Mouse (Mus musculus): ENCODE measurements around the gene E130311K13Rik. TPM values are rescaled to one million over a fixed set of nuclear protein-coding genes. Genes with fewer than 3 reads are reported as not detected.
A peak's percentile ranks its signal among the peaks of the same experiment; 100 is the strongest.

Gene E130311K13Rik
- polyA plus RNA-seq (2014; fragmentation: Nextera tagmentation; extraction: Ambion mirVana), result 5.6 TPM in 2 replicates

- Histone ChIP-seq H3K27me3 (ENCODE audit: control insufficient read depth, insufficient read depth, low read length) (no peaks in the 10 kb centered on the region), H3K4me3 (replicated peaks; ENCODE audit: low read depth, low read length) (peak within 1 kb of the TSS; percentile 69), H3K9ac (replicated peaks; ENCODE audit: low read length) (peak within 1 kb of the TSS; percentile 93), H3K9me3 (ENCODE audit: control insufficient read depth, low read length) (no peaks in the 10 kb centered on the region), H3K4me2 (ENCODE audit: low read length) (peak within 1 kb of the TSS; percentile 74), H3K27ac (replicated peaks; ENCODE audit: low read depth, low read length) (peak within 1 kb of the TSS; percentile 83), H3K36me3 (ENCODE audit: control insufficient read depth, insufficient read depth, low read length) (no peaks in the 10 kb centered on the region), H3K4me1 (ENCODE audit: control insufficient read depth, insufficient read depth, low read length) (no peaks in the 10 kb centered on the region)
- ATAC-seq (ENCODE audit: low FRiP score, low TSS enrichment) (peak; percentile 96), DNase-seq (peak; percentile 96)
- 4% methylated on average over 47 of the region's 48 CpGs for WGBS
Measured at GRCm38 (mm10) chr3:63928878-63929859, at the start of gene E130311K13Rik. Gene E130311K13Rik, minus strand, starts transcription at chr3:63929472.

DNA sequence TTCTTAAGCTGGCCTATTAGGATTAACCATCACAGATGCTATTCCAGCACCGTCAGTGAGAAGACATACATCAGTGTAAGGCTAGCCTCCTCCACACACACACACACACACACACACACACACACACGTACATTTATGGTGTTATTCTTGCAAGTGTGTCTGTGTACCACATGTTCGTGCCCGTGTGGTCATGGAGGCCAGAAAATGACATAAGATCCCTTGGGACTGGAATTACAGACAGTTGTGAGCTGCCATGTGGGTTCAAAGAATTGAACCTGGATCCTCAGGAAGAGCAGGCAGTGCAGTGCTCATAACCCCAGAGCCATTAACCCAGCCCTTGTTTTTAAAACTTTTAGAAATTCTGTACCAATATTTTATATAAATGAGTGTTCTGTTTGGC is 48.6 kb upstream of the E130311K13Rik start:
- WGBS, result 71% methylated on average over 4 of the region's 4 CpGs
- Histone ChIP-seq H3K27ac (replicated peaks; ENCODE audit: low read depth, low read length) (no peak overlapping the region), H3K9me3 (ENCODE audit: control insufficient read depth, low read length) (no peaks in the 10 kb centered on the region), H3K9ac (replicated peaks; ENCODE audit: low read length) (no peak overlapping the region), H3K4me3 (replicated peaks; ENCODE audit: low read depth, low read length) (no peak overlapping the region), H3K4me2 (ENCODE audit: low read length) (peak overlapping the region; percentile 84), H3K4me1 (ENCODE audit: control insufficient read depth, insufficient read depth, low read length) (peaks cover 19% of the 10 kb centered on the region), H3K27me3 (ENCODE audit: control insufficient read depth, insufficient read depth, low read length) (no peaks in the 10 kb centered on the region), H3K36me3 (ENCODE audit: control insufficient read depth, insufficient read depth, low read length) (peaks cover 15% of the 10 kb centered on the region; the same call in 1 of the 2 replicates)
- ATAC-seq (ENCODE audit: low FRiP score, low TSS enrichment) (no peak), DNase-seq (no peak)

- H3K4me3 ChIP-seq (replicated peaks; ENCODE audit: low read depth, low read length), result peak within 1 kb of the TSS; percentile 93
- under 1% methylated on average over 67 of the region's 67 CpGs for WGBS
- DNase-seq, result peak; percentile 96
- peak; percentile 99 for ATAC-seq (ENCODE audit: low FRiP score, low TSS enrichment)
- no peaks in the 10 kb centered on the region for H3K9me3 ChIP-seq (ENCODE audit: control insufficient read depth, low read length)
- H3K36me3 ChIP-seq (ENCODE audit: control insufficient read depth, insufficient read depth, low read length), result peaks cover 8% of the 10 kb centered on the region; the same call in 1 of the 2 replicates
- peaks cover 19% of the 10 kb centered on the region for H3K4me1 ChIP-seq (ENCODE audit: control insufficient read depth, insufficient read depth, low read length)
- H3K27me3 ChIP-seq (ENCODE audit: control insufficient read depth, insufficient read depth, low read length), result no peaks in the 10 kb centered on the region
- H3K9ac ChIP-seq (replicated peaks; ENCODE audit: low read length), result peak within 1 kb of the TSS; percentile 90
- H3K27ac ChIP-seq (replicated peaks; ENCODE audit: low read depth, low read length), result peak within 1 kb of the TSS; percentile 89
- H3K4me2 ChIP-seq (ENCODE audit: low read length), result peak within 1 kb of the TSS; percentile 84
Measured at GRCm38 (mm10) chr3:63975955-63976908, 47.0 kb upstream of the E130311K13Rik start, which contains the start of gene Gmps. Gene Gmps, plus strand, starts transcription at chr3:63976106.

DNA sequence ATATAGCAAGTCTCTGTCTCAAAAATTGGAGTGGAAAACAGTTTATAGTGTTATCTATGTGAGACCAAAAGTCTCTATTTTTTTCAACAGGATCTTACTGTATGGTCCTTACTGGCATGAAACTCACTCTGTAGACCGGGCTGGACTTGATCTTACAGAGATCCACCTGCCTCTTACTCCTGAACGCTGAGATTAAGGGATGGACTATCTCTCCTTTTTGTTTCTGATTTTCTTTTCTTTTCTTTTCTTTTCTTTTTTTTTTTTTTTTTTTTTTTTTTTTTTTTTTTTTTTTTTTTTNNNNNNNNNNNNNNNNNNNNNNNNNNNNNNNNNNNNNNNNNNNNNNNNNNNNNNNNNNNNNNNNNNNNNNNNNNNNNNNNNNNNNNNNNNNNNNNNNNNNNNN is 36.7 kb upstream of the E130311K13Rik start:
- Histone ChIP-seq H3K9ac (replicated peaks; ENCODE audit: low read length) (no peak overlapping the region), H3K9me3 (ENCODE audit: control insufficient read depth, low read length) (no peaks in the 10 kb centered on the region), H3K4me3 (replicated peaks; ENCODE audit: low read depth, low read length) (no peak overlapping the region), H3K27ac (replicated peaks; ENCODE audit: low read depth, low read length) (no peak overlapping the region), H3K4me2 (ENCODE audit: low read length) (no peak overlapping the region), H3K27me3 (ENCODE audit: control insufficient read depth, insufficient read depth, low read length) (no peaks in the 10 kb centered on the region; the same call in none of the 2 replicates), H3K4me1 (ENCODE audit: control insufficient read depth, insufficient read depth, low read length) (peaks cover 25% of the 10 kb centered on the region), H3K36me3 (ENCODE audit: control insufficient read depth, insufficient read depth, low read length) (no peaks in the 10 kb centered on the region)
- WGBS, result 86% methylated on average over 2 of the region's 2 CpGs
- no peak for DNase-seq
- ATAC-seq (ENCODE audit: low FRiP score, low TSS enrichment), result no peak

- Histone ChIP-seq H3K4me1 (ENCODE audit: control insufficient read depth, insufficient read depth, low read length) (peaks cover 28% of the 10 kb centered on the region), H3K9me3 (ENCODE audit: control insufficient read depth, low read length) (no peaks in the 10 kb centered on the region), H3K27ac (replicated peaks; ENCODE audit: low read depth, low read length) (peak overlapping the region; percentile 57), H3K4me2 (ENCODE audit: low read length) (peak overlapping the region; percentile 86), H3K27me3 (ENCODE audit: control insufficient read depth, insufficient read depth, low read length) (no peaks in the 10 kb centered on the region; the same call in none of the 2 replicates), H3K9ac (replicated peaks; ENCODE audit: low read length) (no peak overlapping the region), H3K4me3 (replicated peaks; ENCODE audit: low read depth, low read length) (peak overlapping the region; percentile 90), H3K36me3 (ENCODE audit: control insufficient read depth, insufficient read depth, low read length) (no peaks in the 10 kb centered on the region)
- no peak for ATAC-seq (ENCODE audit: low FRiP score, low TSS enrichment)
- no peak for DNase-seq
- 79% methylated on average over 6 of the region's 6 CpGs for WGBS
Measured at GRCm38 (mm10) chr3:63964922-63965249, 35.6 kb upstream of the E130311K13Rik start.

DNA sequence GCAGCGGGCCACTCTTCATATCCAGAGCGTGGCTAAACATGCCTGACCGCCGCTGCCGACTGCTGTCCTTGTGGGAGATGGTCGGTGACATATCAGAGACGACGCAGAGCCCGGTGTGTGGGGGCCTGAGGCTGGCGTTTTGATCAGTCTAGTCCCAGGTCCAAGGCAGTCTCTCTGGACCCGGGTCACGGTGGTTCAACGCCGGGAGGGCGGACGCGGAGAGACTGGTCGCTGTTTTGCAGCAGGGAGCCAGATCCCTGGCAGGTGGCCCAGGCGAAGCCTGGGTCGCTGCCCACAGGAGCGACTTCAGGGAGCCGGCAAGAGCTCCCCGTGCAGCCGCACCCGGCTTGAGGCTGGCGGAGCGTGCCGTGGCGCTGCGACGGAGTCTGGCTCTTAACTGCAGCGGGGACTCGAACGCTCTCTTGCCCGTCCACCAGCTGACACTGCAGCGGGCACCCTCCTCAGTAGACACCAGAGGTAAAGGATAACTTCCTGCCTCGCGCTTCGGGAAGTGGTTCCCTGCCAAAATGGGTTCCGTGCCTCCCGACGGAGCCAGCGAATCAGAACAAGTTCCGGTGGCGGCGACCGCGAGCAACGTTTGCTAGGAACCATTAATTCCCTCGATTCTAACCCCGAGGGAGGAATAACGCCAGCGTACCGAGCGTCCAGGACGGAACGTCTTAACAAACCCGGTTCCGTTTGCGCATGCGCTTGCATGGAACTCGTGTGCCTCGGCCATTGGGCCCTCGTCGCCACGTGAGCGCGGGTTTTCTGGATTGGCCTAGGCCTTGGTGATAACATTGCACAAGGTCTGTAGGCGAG is 35.0 kb upstream of the E130311K13Rik start, which contains the start of gene Slc33a1:
Gene Slc33a1, minus strand, starts transcription at position 669 of the 822 bp plus-strand sequence.
- ATAC-seq (ENCODE audit: low FRiP score, low TSS enrichment) (peak; percentile 97), DNase-seq (peak; percentile 100)
- H3K4me1 ChIP-seq (ENCODE audit: control insufficient read depth, insufficient read depth, low read length), result peaks cover 28% of the 10 kb centered on the region
- H3K27me3 ChIP-seq (ENCODE audit: control insufficient read depth, insufficient read depth, low read length), result no peaks in the 10 kb centered on the region; the same call in none of the 2 replicates
- H3K27ac ChIP-seq (replicated peaks; ENCODE audit: low read depth, low read length), result peak within 1 kb of the TSS; percentile 86
- H3K36me3 ChIP-seq (ENCODE audit: control insufficient read depth, insufficient read depth, low read length), result 0 out of 2 replicates have a peak, but pooled peaks cover 3% of the 10 kb centered on the region
- H3K9me3 ChIP-seq (ENCODE audit: control insufficient read depth, low read length), result no peaks in the 10 kb centered on the region
- WGBS, result under 1% methylated on average over 69 of the region's 69 CpGs
- peak within 1 kb of the TSS; percentile 83 for H3K9ac ChIP-seq (replicated peaks; ENCODE audit: low read length)
- H3K4me3 ChIP-seq (replicated peaks; ENCODE audit: low read depth, low read length), result peak within 1 kb of the TSS; percentile 90
- H3K4me2 ChIP-seq (ENCODE audit: low read length), result peak within 1 kb of the TSS; percentile 86

- Histone ChIP-seq H3K9me3 (ENCODE audit: control insufficient read depth, low read length) (no peaks in the 10 kb centered on the region), H3K4me3 (replicated peaks; ENCODE audit: low read depth, low read length) (peak overlapping the region; percentile 90), H3K27me3 (ENCODE audit: control insufficient read depth, insufficient read depth, low read length) (no peaks in the 10 kb centered on the region; the same call in none of the 2 replicates), H3K36me3 (ENCODE audit: control insufficient read depth, insufficient read depth, low read length) (0 out of 2 replicates have a peak, but pooled peaks cover 4% of the 10 kb centered on the region), H3K4me1 (ENCODE audit: control insufficient read depth, insufficient read depth, low read length) (peaks cover 28% of the 10 kb centered on the region), H3K27ac (replicated peaks; ENCODE audit: low read depth, low read length) (peak overlapping the region; percentile 86), H3K4me2 (ENCODE audit: low read length) (peak overlapping the region; percentile 86), H3K9ac (replicated peaks; ENCODE audit: low read length) (peak overlapping the region; percentile 83)
- no peak for ATAC-seq (ENCODE audit: low FRiP score, low TSS enrichment)
- no peak for DNase-seq
- 8% methylated on average over 25 of the region's 25 CpGs for WGBS
Measured at GRCm38 (mm10) chr3:63963421-63964099, 34.3 kb upstream of the E130311K13Rik start.
